Mouse (Mus musculus): Measurements from ENCODE around the gene Dpf3. TPM values are rescaled to one million over a fixed set of nuclear protein-coding genes. Genes with fewer than 3 reads are reported as not detected.

The Dpf3 gene
- total RNA-seq, 2 experiments from 2014 or later, result 16.3 to 22.3 TPM

DNA sequence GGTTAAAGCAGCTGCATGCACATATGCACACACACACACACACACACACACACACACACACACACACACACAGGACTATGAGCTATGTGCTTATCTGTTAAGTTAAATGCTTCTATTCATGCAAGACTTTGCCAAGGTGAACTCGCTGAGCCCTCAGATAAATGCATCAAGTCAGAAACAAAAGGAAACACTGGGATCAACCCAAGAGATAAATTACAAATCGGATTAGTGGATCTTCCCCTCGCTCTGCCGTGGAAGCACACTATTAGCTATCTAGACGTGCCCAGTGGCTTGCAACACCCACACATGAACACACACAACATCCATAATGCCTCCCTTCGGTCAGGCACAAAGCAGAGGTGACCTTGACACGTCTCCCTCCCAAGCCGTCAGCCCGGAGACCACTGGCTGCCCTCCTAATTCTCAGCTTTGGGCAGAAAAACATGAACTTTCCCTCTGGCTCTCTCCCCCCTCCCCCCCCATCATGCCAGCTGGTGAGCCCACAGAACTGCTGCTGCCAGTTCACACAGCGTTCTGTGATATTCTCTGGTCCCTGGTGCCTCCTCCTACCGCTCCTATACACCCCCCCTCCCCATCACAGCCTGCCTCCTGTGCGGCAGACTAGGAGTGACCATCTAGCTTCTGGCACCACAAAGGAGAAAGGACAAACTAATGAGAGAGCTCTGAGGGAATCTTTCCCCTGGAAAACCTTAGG lies 317.9 kb downstream of the Dpf3 start:
- intact Hi-C loops (cut with DNase I), result no loop called here
- DNase-seq, result no peak

DNA sequence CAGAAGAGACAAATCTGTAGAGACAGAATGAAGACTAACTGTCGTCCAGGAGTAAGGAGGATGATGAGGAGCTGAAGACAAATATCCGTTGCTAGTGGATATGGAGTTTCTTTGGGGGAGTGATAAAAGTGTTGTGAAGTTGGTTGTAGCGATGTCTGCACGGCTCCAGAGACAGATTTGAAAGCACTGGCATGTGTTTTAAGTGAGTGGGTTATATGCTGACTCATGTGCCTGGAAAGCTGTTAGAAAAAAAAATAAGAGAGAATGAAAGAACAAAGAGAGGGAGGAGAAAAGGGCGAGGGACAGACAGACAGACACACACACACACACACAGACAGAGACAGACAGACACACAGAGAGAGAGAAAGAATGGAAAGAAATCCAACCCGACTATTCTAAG lies 319.2 kb downstream of the Dpf3 start:
- intact Hi-C loops (cut with DNase I), result no loop called here
- no peak for DNase-seq

DNA sequence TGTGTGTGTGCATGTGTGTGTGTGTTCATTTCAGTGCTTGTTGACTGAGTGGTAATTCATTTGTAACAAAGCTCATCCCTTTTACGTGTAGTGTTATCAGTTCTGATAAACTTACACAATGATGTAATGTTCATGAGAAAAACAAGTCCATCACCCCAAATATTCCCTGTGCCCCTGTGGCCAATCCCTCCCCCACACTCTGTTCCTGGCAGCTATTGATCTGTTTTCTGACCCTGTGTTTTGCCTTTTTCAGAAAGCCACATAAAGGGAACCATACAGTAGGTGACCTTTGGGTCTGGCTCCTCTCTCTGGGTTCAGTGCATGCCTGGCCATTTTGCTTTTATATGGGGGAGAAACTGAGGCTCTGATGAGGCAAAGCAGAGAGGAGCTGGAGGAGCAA lies 322.5 kb downstream of the Dpf3 start:
- intact Hi-C loops (cut with DNase I), result no loop called here
- no peak for DNase-seq

Other genes starting within 250 kb of the Dpf3 start
- gene Dcaf4, start 32.8 kb upstream of the Dpf3 start, total RNA-seq (2021), result 10 to 100 TPM; 14.8 to 17.7 TPM
- gene Zfyve1, start 109.5 kb upstream of the Dpf3 start, total RNA-seq (2021), result 10 to 100 TPM; 14.2 to 18.7 TPM
- gene Rbm25, start 143.5 kb upstream of the Dpf3 start, total RNA-seq (2021), result 10 to 100 TPM; 54.5 to 54.7 TPM
- gene Psen1, start 200.4 kb upstream of the Dpf3 start, total RNA-seq (2021), result 10 to 100 TPM; 33.3 to 35.6 TPM